Mouse (Mus musculus) kidney, embryonic 16.5 days (tissue): ENCODE measurements around the gene Sphk2. TPM values are rescaled to one million over a fixed set of nuclear protein-coding genes. Genes with fewer than 3 reads are reported as not detected.

Source experiments
- ATAC-seq: fragments of 200-750 bp; cut with Nextera tagmentation; 2 replicates; pipeline ENCODE4 v1.8.0; 2017; ENCODE audit warnings: moderate TSS enrichment; ENCODE audit not compliant: low FRiP score, low TSS enrichment
- H3K27ac ChIP-seq: fragments of 300-500 bp; sonication (generic); 2 replicates; pipeline ENCODE4 v1.5.1; 2014; ENCODE audit warnings: low read length
- H3K27me3 ChIP-seq: fragments of 300-500 bp; sonication (generic); 2 replicates; pipeline ENCODE4 v1.6.1; 2014; ENCODE audit warnings: low read length, control low read depth, mixed read lengths; ENCODE audit not compliant: insufficient read depth
- H3K36me3 ChIP-seq: fragments of 300-500 bp; sonication (generic); 2 replicates; pipeline ENCODE4 v1.6.1; 2014; ENCODE audit warnings: low read length, control low read depth, mixed read lengths; ENCODE audit not compliant: insufficient read depth
- H3K4me1 ChIP-seq: fragments of 300-500 bp; sonication (generic); 2 replicates; pipeline ENCODE4 v1.6.1; 2014; ENCODE audit warnings: low read length, control low read depth, mixed read lengths; ENCODE audit not compliant: insufficient read depth
- H3K4me2 ChIP-seq: fragments of 300-500 bp; sonication (generic); replicated peaks from 2 replicates; pipeline ENCODE4 v1.6.1; 2014; ENCODE audit warnings: low read depth, low read length
- H3K4me3 ChIP-seq: fragments of 300-500 bp; sonication (generic); 2 replicates; pipeline ENCODE4 v1.5.1; 2014; ENCODE audit warnings: mild to moderate bottlenecking, low read length
- H3K9ac ChIP-seq: fragments of 300-500 bp; sonication (generic); replicated peaks from 2 replicates; pipeline ENCODE4 v1.6.1; 2014; ENCODE audit warnings: low read length
- H3K9me3 ChIP-seq: fragments of 300-500 bp; sonication (generic); 2 replicates; pipeline ENCODE4 v1.6.1; 2016; ENCODE audit warnings: low read length, control low read depth
- WGBS: fragments of 180-500 bp; shearing (Covaris S2); extraction: QIAGEN DNeasy Blood & Tissue Kit; methylation state at CpG from one replicate; pipeline ENCODE4 v1.1.7; 2014; 5-methylcytosine and 5-hydroxymethylcytosine counted together
- polyA plus RNA-seq: library from polyadenylated mRNA; unstranded; fragments of >200 nt; fragmentation: Nextera tagmentation; extraction: Ambion mirVana; gene quantifications from 2 replicates; pipeline ENCODE4 v1.2.1, GENCODE M21; 2015

Gene Sphk2
- polyA plus RNA-seq, 1 experiment from 2014 or later = 36.2 TPM

- no peaks in the 10 kb centered on the region for H3K27me3 ChIP-seq
These were observed 2.1 kb upstream of the Sphk2 start for GRCm38 (mm10) chr7:45719738-45720412.

GRCm38 (mm10) chr7:45719180-45719579 is 1.4 kb upstream of the Sphk2 start:
- no peaks in the 10 kb centered on the region for H3K27me3 ChIP-seq
- H3K9me3 ChIP-seq = no peaks in the 10 kb centered on the region
- H3K4me2 ChIP-seq = peak overlapping the region; percentile 89
- ATAC-seq = no peak
- H3K4me3 ChIP-seq = peak overlapping the region; percentile 97
- peaks cover 49% of the 10 kb centered on the region for H3K36me3 ChIP-seq
- H3K9ac ChIP-seq = peak overlapping the region; percentile 99
- peaks cover 37% of the 10 kb centered on the region for H3K4me1 ChIP-seq
- WGBS = 82% methylated on average over 10 of the region's 10 CpGs
- H3K27ac ChIP-seq = peak overlapping the region; percentile 91; the same call in 1 of the 2 replicates

More at GRCm38 (mm10) chr7:45719738-45720412, 2.1 kb upstream of the Sphk2 start:
- Histone ChIP-seq H3K9me3 (no peaks in the 10 kb centered on the region), H3K27ac (no peak overlapping the region), H3K36me3 (peaks cover 54% of the 10 kb centered on the region), H3K4me1 (peaks cover 32% of the 10 kb centered on the region), H3K4me3 (no peak overlapping the region), H3K9ac (peak overlapping the region; percentile 99; the same call in 1 of the 2 replicates), H3K4me2 (0 out of 2 replicates have a peak overlapping the region, but pooled peaks have one; percentile 89)
- no peak for ATAC-seq
- WGBS = 89% methylated on average over 13 of the region's 16 CpGs

- ATAC-seq = no peak
- under 1% methylated on average over 20 of the region's 20 CpGs for whole genome bisulfite sequencing
- peak overlapping the region; percentile 91 for H3K27ac ChIP-seq
- H3K4me3 ChIP-seq = peak overlapping the region; percentile 97
- peak overlapping the region; percentile 89 for H3K4me2 ChIP-seq
- no peaks in the 10 kb centered on the region for H3K27me3 ChIP-seq
- H3K9ac ChIP-seq = peak overlapping the region; percentile 99
- H3K36me3 ChIP-seq = peaks cover 42% of the 10 kb centered on the region
- H3K4me1 ChIP-seq = peaks cover 43% of the 10 kb centered on the region
- H3K9me3 ChIP-seq = no peaks in the 10 kb centered on the region
These were observed 529 bp upstream of the Sphk2 start for GRCm38 (mm10) chr7:45718331-45718730.

- peak overlapping the region; percentile 86 for H3K27ac ChIP-seq
- peaks cover 43% of the 10 kb centered on the region for H3K4me1 ChIP-seq
- peak; percentile 4 for ATAC-seq
- H3K27me3 ChIP-seq = no peaks in the 10 kb centered on the region
- H3K9ac ChIP-seq = peak overlapping the region; percentile 99
- H3K4me3 ChIP-seq = peak overlapping the region; percentile 97
- WGBS = 9% methylated on average over 31 of the region's 31 CpGs
- peak overlapping the region; percentile 84 for H3K4me2 ChIP-seq
- H3K36me3 ChIP-seq = peaks cover 42% of the 10 kb centered on the region
- H3K9me3 ChIP-seq = no peaks in the 10 kb centered on the region
These were observed 567 bp downstream of the Sphk2 start for GRCm38 (mm10) chr7:45716952-45717917.

GRCm38 (mm10) chr7:45716460-45716857 is 1.3 kb downstream of the Sphk2 start:
- WGBS = 89% methylated on average over 3 of the region's 3 CpGs
- Histone ChIP-seq H3K27ac (no peak overlapping the region), H3K27me3 (no peaks in the 10 kb centered on the region), H3K9me3 (no peaks in the 10 kb centered on the region), H3K36me3 (peaks cover 44% of the 10 kb centered on the region), H3K4me1 (peaks cover 43% of the 10 kb centered on the region), H3K4me3 (peak overlapping the region; percentile 97), H3K4me2 (peak overlapping the region; percentile 84), H3K9ac (0 out of 2 replicates have a peak overlapping the region, but pooled peaks have one; percentile 5)
- no peak for ATAC-seq

- Histone ChIP-seq H3K4me1 (peaks cover 43% of the 10 kb centered on the region), H3K27ac (peak overlapping the region; percentile 41; the same call in 1 of the 2 replicates)
These were observed 1.9 kb downstream of the Sphk2 start for GRCm38 (mm10) chr7:45715741-45716459.

GRCm38 (mm10) chr7:45715090-45715708 is 2.6 kb downstream of the Sphk2 start, which contains the start of gene Rpl18:
TSS of gene Rpl18 (plus strand) at chr7:45715457.
- Histone ChIP-seq H3K9me3 (no peaks in the 10 kb centered on the region), H3K4me3 (peak within 1 kb of the TSS; percentile 54), H3K27me3 (no peaks in the 10 kb centered on the region), H3K4me2 (peak within 1 kb of the TSS; percentile 84), H3K4me1 (peaks cover 43% of the 10 kb centered on the region), H3K36me3 (peaks cover 44% of the 10 kb centered on the region), H3K27ac (peak within 1 kb of the TSS; percentile 41; the same call in 1 of the 2 replicates), H3K9ac (peak within 1 kb of the TSS; percentile 58)
- ATAC-seq = peak; percentile 93
- 6% methylated on average over 34 of the region's 34 CpGs for WGBS

More at GRCm38 (mm10) chr7:45715741-45716459, 1.9 kb downstream of the Sphk2 start:
- Histone ChIP-seq H3K36me3 (peaks cover 44% of the 10 kb centered on the region), H3K4me2 (peak overlapping the region; percentile 84), H3K4me3 (peak overlapping the region; percentile 54), H3K9me3 (no peaks in the 10 kb centered on the region), H3K9ac (peak overlapping the region; percentile 8; the same call in 1 of the 2 replicates), H3K27me3 (no peaks in the 10 kb centered on the region)
- 82% methylated on average over 19 of the region's 19 CpGs for WGBS
- no peak for ATAC-seq

GRCm38 (mm10) chr7:45714630-45715089 is 3.1 kb downstream of the Sphk2 start:
- Histone ChIP-seq H3K4me3 (peak overlapping the region; percentile 54), H3K27me3 (no peaks in the 10 kb centered on the region), H3K27ac (peak overlapping the region; percentile 3; the same call in 1 of the 2 replicates), H3K4me2 (peak overlapping the region; percentile 84), H3K4me1 (peaks cover 39% of the 10 kb centered on the region), H3K9ac (peak overlapping the region; percentile 58), H3K36me3 (peaks cover 39% of the 10 kb centered on the region), H3K9me3 (no peaks in the 10 kb centered on the region)
- peak; percentile 40 for ATAC-seq
- 10% methylated on average over 14 of the region's 14 CpGs for WGBS
